Mouse (Mus musculus): ENCODE measurements around the gene Kdm2a.

- no peak for TF ChIP-seq GATA1 (IDR thresholded peaks at IDR 0.05; ENCODE audit: borderline replicate concordance, low read length)
- TF ChIP-seq CTCF (IDR thresholded peaks at IDR 0.05; ENCODE audit: low read depth, low read length): peak; percentile 66
- TF ChIP-seq TAL1 (conservative IDR thresholded peaks at IDR 0.05; ENCODE audit: low read depth, low read length): no peak
Observed at GRCm38 (mm10) chr19:4442408-4442807, 44.3 kb upstream of the Kdm2a start.
